Mouse (Mus musculus) limb, embryonic 10.5 days (tissue): ENCODE data around the gene Gm10800. TPM values are rescaled to one million over a fixed set of nuclear protein-coding genes. Genes with fewer than 3 reads are reported as not detected.
"Not testable (repeated sequence)": the region's sequence is repeated elsewhere in the genome, so short reads cannot be mapped to it uniquely, and the experiment has no call there.

Experiments used
- DNase-seq: peaks from one replicate; pipeline ENCODE4 v3.0.0-alpha.2; 2017; ENCODE audit warnings: low spot score
- H3K27ac ChIP-seq: fragments of 300-500 bp; sonication (generic); 2 replicates; pipeline ENCODE4 v1.5.1; 2016; ENCODE audit warnings: mild to moderate bottlenecking
- H3K27me3 ChIP-seq: fragments of 300-500 bp; sonication (generic); 2 replicates; pipeline ENCODE4 v1.6.1; 2016; ENCODE audit warnings: low read depth, mild to moderate bottlenecking; ENCODE audit not compliant: poor library complexity, severe bottlenecking
- H3K36me3 ChIP-seq: fragments of 300-500 bp; sonication (generic); 2 replicates; pipeline ENCODE4 v1.6.1; 2016; ENCODE audit warnings: mild to moderate bottlenecking, moderate library complexity
- H3K4me1 ChIP-seq: fragments of 300-500 bp; sonication (generic); 2 replicates; pipeline ENCODE4 v1.6.1; 2016
- H3K4me3 ChIP-seq: fragments of 300-500 bp; sonication (generic); 2 replicates; pipeline ENCODE4 v1.5.1; 2016; ENCODE audit warnings: mild to moderate bottlenecking, moderate library complexity
- H3K9me3 ChIP-seq: fragments of 300-500 bp; sonication (generic); replicated peaks from 2 replicates; pipeline ENCODE4 v1.6.1; 2016; ENCODE audit warnings: mild to moderate bottlenecking
- WGBS: fragments of 180-500 bp; shearing (Covaris S2); methylation state at CpG from one replicate; pipeline ENCODE4 v1.1.7; 2016; 5-methylcytosine and 5-hydroxymethylcytosine counted together
- polyA plus RNA-seq: library from polyadenylated mRNA; unstranded; fragments of >200 nt; fragmentation: Nextera tagmentation; extraction: Ambion mirVana; gene quantifications from 2 replicates; pipeline ENCODE4 v1.2.1, GENCODE M21; 2016

Gene Gm10800
- polyA plus RNA-seq, result 0.41 and 0.56 TPM in 2 replicates

GRCm38 (mm10) chr2:98667201-98667600, at the start of gene Gm10800:
Gene Gm10800, minus strand, starts transcription at chr2:98667301.
- WGBS, result 84% methylated on average over 4 of the region's 4 CpGs
- not testable (repeated sequence) for DNase-seq, H3K36me3 ChIP-seq, H3K27me3 ChIP-seq, H3K27ac ChIP-seq, H3K4me1 ChIP-seq, H3K4me3 ChIP-seq, H3K9me3 ChIP-seq

- no peak overlapping the region for H3K27ac ChIP-seq
- no peaks in the 10 kb centered on the region for H3K27me3 ChIP-seq
- H3K9me3 ChIP-seq, result no peaks in the 10 kb centered on the region
- H3K4me1 ChIP-seq, result no peaks in the 10 kb centered on the region
- no peak overlapping the region for H3K4me3 ChIP-seq
- no peaks in the 10 kb centered on the region for H3K36me3 ChIP-seq
- DNase-seq, result no peak
- 97% methylated on average over 1 of the region's 1 CpGs for WGBS
These were observed 30.4 kb upstream of the Gm10800 start for GRCm38 (mm10) chr2:98697533-98697932.

GRCm38 (mm10) chr2:98661937-98662336, 5.2 kb downstream of the Gm10800 start, which contains the start of gene Gm10801:
Gene Gm10801, plus strand, starts transcription at chr2:98662237.
- H3K27ac ChIP-seq, H3K4me1 ChIP-seq, H3K9me3 ChIP-seq, H3K27me3 ChIP-seq, H3K36me3 ChIP-seq, H3K4me3 ChIP-seq, DNase-seq: not testable (repeated sequence)
- WGBS, result 84% methylated on average over 4 of the region's 5 CpGs

Other genes starting within 250 kb of the Gm10800 start
- gene Gm10801, start 5.1 kb downstream of the Gm10800 start, polyA plus RNA-seq, result not detected in 2 replicates